Mouse (Mus musculus): Measurements from ENCODE around the gene Atg4a. TPM values are rescaled to one million over a fixed set of nuclear protein-coding genes. Genes with fewer than 3 reads are reported as not detected.

The Atg4a gene
- polyA plus RNA-seq (2014; fragmentation: Nextera tagmentation; extraction: Ambion mirVana): 12.9 and 14.6 TPM in 2 replicates

DNA sequence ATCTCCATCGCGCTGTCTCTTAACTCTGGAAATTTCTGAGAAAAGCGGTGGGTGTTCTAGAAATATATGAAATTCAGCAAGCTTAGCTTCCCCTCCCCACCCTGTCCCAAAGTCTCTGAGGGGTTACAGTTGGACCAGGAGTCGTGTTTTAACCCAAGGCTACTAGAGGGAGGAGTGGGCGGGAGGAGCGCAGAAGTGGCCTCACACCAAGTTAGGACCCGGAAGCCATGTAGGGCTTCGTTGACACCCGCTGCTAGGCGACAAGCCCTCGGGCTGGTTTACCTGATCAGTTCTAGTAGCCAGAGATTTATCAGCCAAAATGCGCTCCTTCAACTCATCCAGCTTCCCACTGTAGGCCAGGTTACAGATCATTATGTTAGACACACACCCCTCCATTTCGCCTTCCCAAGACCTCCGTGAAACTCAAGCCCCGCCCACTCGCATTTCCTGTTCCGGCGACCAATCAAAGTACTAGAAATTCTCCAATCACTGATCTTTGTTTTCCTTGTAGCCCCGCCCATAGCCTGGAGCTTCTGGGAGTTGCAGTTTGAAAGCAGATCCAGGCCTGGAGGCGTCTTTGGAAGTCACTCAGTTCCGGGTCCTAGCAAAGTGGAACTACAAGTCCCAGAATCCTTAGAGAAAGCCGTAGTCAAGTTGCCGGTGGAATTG is at the start of gene Atg4a, which contains the start of gene Psmd10:
Atg4a (plus strand) TSS at position 636 of the 669 bp plus-strand sequence.
Psmd10 (minus strand) TSS at position 457 of the 669 bp plus-strand sequence.
- 0 out of 4 replicates have a peak, but pooled peaks cover 0 to 3% of the 10 kb centered on the region in 2 experiments for H3K4me1 ChIP-seq (ENCODE audit: control insufficient read depth in 2 of 2, insufficient read depth in 2 of 2, low read length in 2 of 2)
- peak within 1 kb of the TSS; percentile 64 for H3K9ac ChIP-seq (ENCODE audit: low read length)
- H3K36me3 ChIP-seq (ENCODE audit: control insufficient read depth, insufficient read depth, low read length): peaks cover 5% of the 10 kb centered on the region; the same call in 1 of the 2 replicates
- peak within 1 kb of the TSS; percentile 54 to 73 for H3K4me3 ChIP-seq (ENCODE audit: control insufficient read depth in 1 of 2, insufficient read depth in 1 of 2, low read depth in 1 of 2, low read length in 2 of 2)
- no peak within 1 kb of the TSS for H3K27ac ChIP-seq (replicated peaks in 1 of 2; ENCODE audit: control insufficient read depth in 1 of 2, insufficient read depth in 1 of 2, low read depth in 2 of 2, low read length in 2 of 2)
- H3K27me3 ChIP-seq (ENCODE audit: control insufficient read depth, insufficient read depth, low read length): no peaks in the 10 kb centered on the region
- peak; percentile 96 for ATAC-seq (ENCODE audit: insufficient number of reproducible peaks, insufficient read depth, low FRiP score, low read depth)
- peak within 1 kb of the TSS; percentile 64 for H3K4me2 ChIP-seq (ENCODE audit: low read length)
- H3K9me3 ChIP-seq (ENCODE audit: control insufficient read depth, low read length): no peaks in the 10 kb centered on the region
- 22% methylated on average over 23 of the region's 23 CpGs for WGBS

- no peaks in the 10 kb centered on the region for H3K36me3 ChIP-seq (ENCODE audit: control insufficient read depth, insufficient read depth, low read length)
- H3K27ac ChIP-seq (replicated peaks in 1 of 2; ENCODE audit: control insufficient read depth in 1 of 2, insufficient read depth in 1 of 2, low read depth in 2 of 2, low read length in 2 of 2): no peak within 1 kb of the TSS
- H3K4me2 ChIP-seq (ENCODE audit: low read length): no peak within 1 kb of the TSS
- H3K4me1 ChIP-seq (ENCODE audit: control insufficient read depth in 2 of 2, insufficient read depth in 2 of 2, low read length in 2 of 2): no peaks in the 10 kb centered on the region
- 68% methylated on average over 7 of the region's 7 CpGs for WGBS
- no peak within 1 kb of the TSS for H3K4me3 ChIP-seq (ENCODE audit: control insufficient read depth in 1 of 2, insufficient read depth in 1 of 2, low read depth in 1 of 2, low read length in 2 of 2)
- H3K27me3 ChIP-seq (ENCODE audit: control insufficient read depth, insufficient read depth, low read length): peaks cover 4% of the 10 kb centered on the region; the same call in 1 of the 2 replicates
- H3K9me3 ChIP-seq (ENCODE audit: control insufficient read depth, low read length): no peaks in the 10 kb centered on the region
- no peak within 1 kb of the TSS for H3K9ac ChIP-seq (ENCODE audit: low read length)
- no peak for ATAC-seq (ENCODE audit: insufficient number of reproducible peaks, insufficient read depth, low FRiP score, low read depth)
Observed at GRCm38 (mm10) chrX:140907360-140907759, 49.3 kb upstream of the Atg4a start, which contains the start of gene Vsig1. Gene Vsig1 (plus strand): TSS chrX:140907608.

GRCm38 (mm10) chrX:140921321-140921720 is 35.4 kb upstream of the Atg4a start:
- 76% methylated on average over 6 of the region's 6 CpGs for WGBS
- no peak for ATAC-seq (ENCODE audit: insufficient number of reproducible peaks, insufficient read depth, low FRiP score, low read depth)
- H3K9me3 ChIP-seq (ENCODE audit: control insufficient read depth, low read length): no peaks in the 10 kb centered on the region
- no peaks in the 10 kb centered on the region for H3K4me1 ChIP-seq (ENCODE audit: control insufficient read depth in 2 of 2, insufficient read depth in 2 of 2, low read length in 2 of 2)
- H3K4me2 ChIP-seq (ENCODE audit: low read length): no peak overlapping the region
- H3K9ac ChIP-seq (ENCODE audit: low read length): no peak overlapping the region
- no peaks in the 10 kb centered on the region for H3K27me3 ChIP-seq (ENCODE audit: control insufficient read depth, insufficient read depth, low read length)
- no peak overlapping the region for H3K4me3 ChIP-seq (ENCODE audit: control insufficient read depth in 1 of 2, insufficient read depth in 1 of 2, low read depth in 1 of 2, low read length in 2 of 2)
- no peaks in the 10 kb centered on the region for H3K36me3 ChIP-seq (ENCODE audit: control insufficient read depth, insufficient read depth, low read length)
- no peak overlapping the region for H3K27ac ChIP-seq (replicated peaks in 1 of 2; ENCODE audit: control insufficient read depth in 1 of 2, insufficient read depth in 1 of 2, low read depth in 2 of 2, low read length in 2 of 2)

DNA sequence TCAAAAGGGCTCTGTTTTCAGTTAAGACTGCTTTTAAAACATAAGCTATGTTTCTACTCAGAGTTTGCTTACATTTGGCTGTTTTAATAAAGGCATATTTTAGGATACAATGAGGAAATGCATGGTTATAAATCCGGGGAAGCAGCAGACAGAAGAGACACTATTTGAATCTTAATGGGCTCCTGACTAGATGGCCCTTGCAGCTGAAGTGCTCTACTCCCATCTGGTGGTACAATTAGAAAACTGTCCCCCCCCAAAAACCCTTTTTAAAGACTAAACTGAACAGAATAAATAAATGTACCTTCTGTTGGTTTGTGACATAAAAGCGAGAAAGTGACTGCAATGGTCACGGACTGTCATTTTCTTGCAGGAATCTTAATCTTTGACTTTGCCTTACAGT is 24.6 kb upstream of the Atg4a start:
- WGBS: 61% methylated on average over 3 of the region's 3 CpGs
- Histone ChIP-seq H3K27ac (replicated peaks in 1 of 2; ENCODE audit: control insufficient read depth in 1 of 2, insufficient read depth in 1 of 2, low read depth in 2 of 2, low read length in 2 of 2) (no peak overlapping the region), H3K9ac (ENCODE audit: low read length) (no peak overlapping the region), H3K36me3 (ENCODE audit: control insufficient read depth, insufficient read depth, low read length) (no peaks in the 10 kb centered on the region), H3K4me1 (ENCODE audit: control insufficient read depth in 2 of 2, insufficient read depth in 2 of 2, low read length in 2 of 2) (peaks cover 0 to 2% of the 10 kb centered on the region in 2 experiments; a peak in 1 of 4 replicates), H3K27me3 (ENCODE audit: control insufficient read depth, insufficient read depth, low read length) (no peaks in the 10 kb centered on the region), H3K9me3 (ENCODE audit: control insufficient read depth, low read length) (no peaks in the 10 kb centered on the region), H3K4me3 (ENCODE audit: control insufficient read depth in 1 of 2, insufficient read depth in 1 of 2, low read depth in 1 of 2, low read length in 2 of 2) (no peak overlapping the region), H3K4me2 (ENCODE audit: low read length) (no peak overlapping the region)
- no peak for ATAC-seq (ENCODE audit: insufficient number of reproducible peaks, insufficient read depth, low FRiP score, low read depth)

DNA sequence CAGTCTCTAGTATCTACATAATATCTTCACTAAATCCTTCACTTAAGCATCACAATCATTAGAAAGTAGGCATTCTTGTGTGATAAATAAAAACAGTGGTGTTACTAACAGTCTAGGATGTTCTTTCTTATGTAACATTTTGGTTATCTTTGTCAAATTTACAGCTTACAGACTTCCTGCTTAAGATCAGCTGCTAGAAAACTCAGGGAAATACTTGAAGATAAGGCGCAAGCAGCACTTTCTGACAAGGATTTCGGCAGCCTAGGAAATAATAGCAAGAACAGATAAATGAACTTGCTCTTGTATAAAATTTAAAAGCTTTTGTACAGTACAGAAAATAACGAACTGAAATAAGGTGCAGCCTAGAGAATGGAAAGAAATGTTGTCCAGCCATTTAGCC is 23.4 kb upstream of the Atg4a start:
- no peak overlapping the region for H3K27ac ChIP-seq (replicated peaks in 1 of 2; ENCODE audit: control insufficient read depth in 1 of 2, insufficient read depth in 1 of 2, low read depth in 2 of 2, low read length in 2 of 2)
- peaks cover 0 to 2% of the 10 kb centered on the region in 2 experiments; a peak in 1 of 4 replicates for H3K4me1 ChIP-seq (ENCODE audit: control insufficient read depth in 2 of 2, insufficient read depth in 2 of 2, low read length in 2 of 2)
- no peak overlapping the region for H3K4me2 ChIP-seq (ENCODE audit: low read length)
- H3K4me3 ChIP-seq (ENCODE audit: control insufficient read depth in 1 of 2, insufficient read depth in 1 of 2, low read depth in 1 of 2, low read length in 2 of 2): no peak overlapping the region
- H3K9ac ChIP-seq (ENCODE audit: low read length): no peak overlapping the region
- ATAC-seq (ENCODE audit: insufficient number of reproducible peaks, insufficient read depth, low FRiP score, low read depth): no peak
- no peaks in the 10 kb centered on the region for H3K9me3 ChIP-seq (ENCODE audit: control insufficient read depth, low read length)
- 51% methylated on average over 3 of the region's 3 CpGs for WGBS
- H3K27me3 ChIP-seq (ENCODE audit: control insufficient read depth, insufficient read depth, low read length): no peaks in the 10 kb centered on the region
- H3K36me3 ChIP-seq (ENCODE audit: control insufficient read depth, insufficient read depth, low read length): no peaks in the 10 kb centered on the region

GRCm38 (mm10) chrX:140936271-140936670 is 20.4 kb upstream of the Atg4a start:
- Histone ChIP-seq H3K4me1 (ENCODE audit: control insufficient read depth in 2 of 2, insufficient read depth in 2 of 2, low read length in 2 of 2) (peaks cover 0 to 2% of the 10 kb centered on the region in 2 experiments; a peak in 1 of 4 replicates), H3K9me3 (ENCODE audit: control insufficient read depth, low read length) (no peaks in the 10 kb centered on the region), H3K4me3 (ENCODE audit: control insufficient read depth in 1 of 2, insufficient read depth in 1 of 2, low read depth in 1 of 2, low read length in 2 of 2) (no peak overlapping the region), H3K36me3 (ENCODE audit: control insufficient read depth, insufficient read depth, low read length) (no peaks in the 10 kb centered on the region), H3K27ac (replicated peaks in 1 of 2; ENCODE audit: control insufficient read depth in 1 of 2, insufficient read depth in 1 of 2, low read depth in 2 of 2, low read length in 2 of 2) (no peak overlapping the region), H3K9ac (ENCODE audit: low read length) (no peak overlapping the region), H3K4me2 (ENCODE audit: low read length) (peak overlapping the region; percentile 13; the same call in 1 of the 2 replicates), H3K27me3 (ENCODE audit: control insufficient read depth, insufficient read depth, low read length) (no peaks in the 10 kb centered on the region)
- ATAC-seq (ENCODE audit: insufficient number of reproducible peaks, insufficient read depth, low FRiP score, low read depth): no peak
- WGBS: 39% methylated on average over 5 of the region's 5 CpGs

GRCm38 (mm10) chrX:140953618-140954017 is 3.1 kb upstream of the Atg4a start:
- Histone ChIP-seq H3K4me1 (ENCODE audit: control insufficient read depth in 2 of 2, insufficient read depth in 2 of 2, low read length in 2 of 2) (0 out of 4 replicates have a peak, but pooled peaks cover 0 to 3% of the 10 kb centered on the region in 2 experiments), H3K27me3 (ENCODE audit: control insufficient read depth, insufficient read depth, low read length) (no peaks in the 10 kb centered on the region), H3K4me2 (ENCODE audit: low read length) (no peak overlapping the region), H3K27ac (replicated peaks in 1 of 2; ENCODE audit: control insufficient read depth in 1 of 2, insufficient read depth in 1 of 2, low read depth in 2 of 2, low read length in 2 of 2) (no peak overlapping the region), H3K9ac (ENCODE audit: low read length) (no peak overlapping the region), H3K4me3 (ENCODE audit: control insufficient read depth in 1 of 2, insufficient read depth in 1 of 2, low read depth in 1 of 2, low read length in 2 of 2) (no peak overlapping the region), H3K9me3 (ENCODE audit: control insufficient read depth, low read length) (no peaks in the 10 kb centered on the region), H3K36me3 (ENCODE audit: control insufficient read depth, insufficient read depth, low read length) (peaks cover 19% of the 10 kb centered on the region)
- ATAC-seq (ENCODE audit: insufficient number of reproducible peaks, insufficient read depth, low FRiP score, low read depth): no peak
- WGBS: 82% methylated on average over 4 of the region's 4 CpGs

Data from heart, embryonic 14.5 days (tissue).